Mouse (Mus musculus) kidney, adult 2 months (tissue): ENCODE results near the gene Ccdc148. TPM values are rescaled to one million over a fixed set of nuclear protein-coding genes. Genes with fewer than 3 reads are reported as not detected.
A peak's percentile ranks its signal among the peaks of the same experiment; 100 is the strongest.

Source experiments
- DNase-seq: peaks from one replicate; pipeline ENCODE4 v3.0.0; 2021
- H3K27ac ChIP-seq: fragments of 200-500 bp; 2 replicates; pipeline ENCODE4 v1.5.1; 2012; ENCODE audit warnings: low read depth, low read length, control low read depth, inconsistent platforms; ENCODE audit not compliant: insufficient read depth
- H3K27me3 ChIP-seq: fragments of 200-500 bp; replicated peaks from 2 replicates; pipeline ENCODE4 v1.6.1; 2012; ENCODE audit warnings: mild to moderate bottlenecking, moderate library complexity, low read length, inconsistent platforms; ENCODE audit not compliant: control insufficient read depth, insufficient read depth
- H3K36me3 ChIP-seq: fragments of 200-500 bp; 2 replicates; pipeline ENCODE4 v1.6.1; 2012; ENCODE audit warnings: mild to moderate bottlenecking, moderate library complexity, low read length, inconsistent platforms; ENCODE audit not compliant: control insufficient read depth, insufficient read depth
- H3K4me1 ChIP-seq: fragments of 200-500 bp; 2 replicates; pipeline ENCODE4 v1.6.1; 2011; ENCODE audit warnings: low read length; ENCODE audit not compliant: control insufficient read depth, insufficient read depth
- H3K4me3 ChIP-seq: fragments of 200-500 bp; 2 replicates; pipeline ENCODE4 v1.5.1; 2011; ENCODE audit warnings: mild to moderate bottlenecking, low read depth, low read length, control low read depth; ENCODE audit not compliant: insufficient read depth
- CTCF ChIP-seq: fragments of 200-500 bp; conservative IDR thresholded peaks from 2 replicates; pipeline ENCODE4 v1.5.1; 2011; ENCODE audit warnings: low read depth, mild to moderate bottlenecking, control low read depth, low read length, moderate library complexity, mixed read lengths; ENCODE audit not compliant: insufficient read depth, insufficient read length
- POLR2A ChIP-seq: fragments of 200-500 bp; IDR thresholded peaks from one replicate; pipeline ENCODE4 v1.6.1; 2011; ENCODE audit warnings: low read depth, low read length, control low read depth
- WGBS: fragments of 180-500 bp; shearing (Covaris S2); methylation state at CpG from one replicate; pipeline ENCODE4 v1.1.7; 2018; 5-methylcytosine and 5-hydroxymethylcytosine counted together
- polyA plus RNA-seq: library from polyadenylated mRNA; depleted of rRNA; stranded (reverse); fragments of >200 nt; gene quantifications from 2 replicates; pipeline ENCODE4 v1.2.3, GENCODE M21; 2012

The Ccdc148 gene
- polyA plus RNA-seq, 1 experiment = 1.0 TPM

DNA sequence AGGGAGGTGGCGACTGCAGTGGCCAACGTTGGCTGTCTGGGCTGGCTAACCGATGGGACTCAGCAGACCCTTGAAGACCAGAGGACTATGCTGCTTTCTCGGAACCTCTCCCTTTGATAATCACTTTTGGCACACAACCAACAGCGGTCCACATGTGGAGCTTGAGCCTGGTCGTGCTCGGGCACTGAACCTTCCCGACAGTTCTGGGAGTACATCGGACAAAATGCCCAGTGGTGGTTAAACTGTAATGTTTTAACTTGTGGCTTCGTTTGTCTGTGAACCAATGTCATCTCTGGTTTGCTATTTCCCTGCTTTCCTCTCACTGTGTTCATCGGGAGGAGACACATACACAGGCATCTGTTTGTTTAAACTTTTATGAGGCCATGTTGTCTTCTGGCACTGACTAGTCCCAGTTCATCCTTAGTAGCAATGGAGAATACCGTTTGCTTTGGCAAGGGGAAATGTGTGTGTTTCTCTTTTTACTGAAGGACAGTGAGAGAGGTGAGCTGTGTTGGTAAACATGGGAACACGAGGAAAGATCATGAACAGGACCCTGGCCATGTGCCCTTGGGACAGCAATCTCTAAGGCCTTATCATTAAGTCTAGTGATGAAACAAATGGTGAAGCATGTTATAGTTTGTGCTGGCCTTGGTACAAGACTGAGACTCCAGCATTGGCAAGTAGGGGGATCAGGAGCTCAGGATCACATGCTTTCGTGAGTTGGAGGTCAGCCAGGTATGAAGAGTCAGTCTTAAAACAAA, 167.9 kb downstream of the Ccdc148 start:
- Histone ChIP-seq H3K27ac (peak overlapping the region; percentile 91), H3K27me3 (no peaks in the 10 kb centered on the region), H3K4me3 (no peak overlapping the region), H3K4me1 (peaks cover 7% of the 10 kb centered on the region; the same call in 1 of the 2 replicates), H3K36me3 (no peaks in the 10 kb centered on the region)
- 0 out of 2 replicates have a peak, but pooled peaks have one; percentile 3 for TF ChIP-seq CTCF
- no peak for TF ChIP-seq POLR2A
- peak; percentile 94 for DNase-seq
- 36% methylated on average over 14 of the region's 14 CpGs for WGBS

DNA sequence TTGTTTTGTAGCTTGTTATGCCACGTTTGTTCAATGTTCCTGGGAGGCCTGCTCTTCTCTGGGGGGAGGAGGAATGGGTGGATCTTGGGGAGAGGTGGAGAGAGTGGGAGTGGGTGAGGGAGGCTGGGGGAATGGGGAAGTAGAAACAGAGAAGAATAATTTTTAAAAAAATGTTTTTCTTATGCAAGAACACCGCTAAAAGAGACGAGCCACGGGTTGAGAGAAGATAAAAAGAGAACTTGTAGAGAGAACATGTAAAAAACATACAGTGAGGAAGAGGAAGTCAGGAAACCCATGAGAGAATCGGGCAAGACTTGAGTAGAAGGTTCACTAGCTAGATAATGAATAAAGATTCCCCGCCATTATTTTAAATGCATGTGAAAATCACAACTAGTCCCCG, 182.4 kb downstream of the Ccdc148 start:
- Histone ChIP-seq H3K36me3 (no peaks in the 10 kb centered on the region), H3K4me3 (no peak overlapping the region), H3K4me1 (no peaks in the 10 kb centered on the region), H3K27me3 (no peaks in the 10 kb centered on the region), H3K27ac (no peak overlapping the region)
- TF ChIP-seq CTCF (no peak), POLR2A (no peak)
- DNase-seq = no peak
- 89% methylated on average over 7 of the region's 7 CpGs for WGBS

DNA sequence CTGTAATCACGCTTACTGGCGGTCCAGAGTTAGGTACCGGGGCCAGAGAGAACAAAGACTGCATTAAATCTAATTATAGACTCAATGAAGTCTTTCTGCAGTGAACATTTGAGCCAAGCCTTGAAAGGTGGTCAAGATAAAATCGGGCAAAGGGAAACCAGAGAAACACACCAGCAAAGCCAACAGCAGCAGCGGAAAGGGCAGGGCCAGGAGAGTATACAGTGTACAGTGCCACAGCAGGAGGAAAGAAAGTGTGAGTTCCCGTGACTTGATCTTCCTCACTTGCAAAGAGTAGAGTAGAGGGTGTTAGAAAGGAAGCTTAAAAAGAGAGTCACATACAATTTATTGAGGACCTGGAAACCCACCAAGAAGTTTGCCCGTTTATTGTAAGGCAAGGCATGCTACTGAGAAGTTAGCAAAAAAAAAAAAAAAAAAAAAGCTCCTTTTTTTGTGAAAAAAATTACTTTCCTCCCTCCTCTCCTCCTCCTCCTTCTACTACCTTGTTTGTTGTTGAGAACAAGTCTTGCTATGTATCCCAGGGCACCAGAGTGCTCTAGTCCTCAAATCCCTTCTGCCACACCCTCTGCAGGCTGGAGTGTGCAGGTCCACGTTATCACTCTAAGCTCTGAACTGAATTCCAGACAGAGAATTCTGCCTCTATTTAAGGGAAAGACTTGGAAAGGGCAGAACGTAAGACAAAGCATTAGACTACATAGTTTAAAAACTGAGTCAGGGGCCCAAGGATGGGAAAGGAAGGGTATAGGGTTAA, 188.8 kb downstream of the Ccdc148 start:
- 76% methylated on average over 9 of the region's 9 CpGs for WGBS
- TF ChIP-seq POLR2A = no peak
- no peak for TF ChIP-seq CTCF

DNA sequence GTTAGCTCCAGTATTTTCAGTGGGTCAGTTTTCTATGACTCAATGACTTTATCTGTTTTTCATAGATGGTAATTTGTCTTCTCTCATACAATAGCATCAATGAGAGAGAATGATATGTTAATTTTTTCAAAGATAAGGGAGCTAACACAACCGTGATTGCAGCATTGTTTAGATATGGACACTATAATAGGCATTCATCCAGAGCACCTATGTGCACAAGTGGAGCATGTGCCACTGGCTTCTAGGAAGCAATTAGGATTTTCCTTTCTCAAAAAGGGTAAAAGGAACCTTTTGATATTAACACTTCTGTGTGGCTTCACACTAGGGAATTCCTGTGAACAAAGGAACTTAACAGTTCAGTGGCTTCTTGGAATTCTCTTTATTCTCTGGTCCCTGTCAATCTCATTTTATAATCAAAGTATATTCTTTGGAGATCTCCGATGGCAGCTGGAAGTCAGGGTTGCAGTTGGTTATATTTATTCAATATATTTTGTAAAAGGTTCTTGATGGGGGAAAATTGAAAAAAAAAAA, 203.6 kb downstream of the Ccdc148 start:
- no peaks in the 10 kb centered on the region for H3K36me3 ChIP-seq
- no peak for TF ChIP-seq POLR2A
- TF ChIP-seq CTCF = no peak
- DNase-seq = no peak
- no peak overlapping the region for H3K27ac ChIP-seq
- no peak overlapping the region for H3K4me3 ChIP-seq
- H3K4me1 ChIP-seq = no peaks in the 10 kb centered on the region
- WGBS = 54% methylated on average over 2 of the region's 2 CpGs
- no peaks in the 10 kb centered on the region for H3K27me3 ChIP-seq

More for the DNA sequence above, 188.8 kb downstream of the Ccdc148 start:
- H3K27ac ChIP-seq = no peak overlapping the region
- no peak for DNase-seq
- H3K36me3 ChIP-seq = no peaks in the 10 kb centered on the region
- no peaks in the 10 kb centered on the region for H3K27me3 ChIP-seq
- no peak overlapping the region for H3K4me3 ChIP-seq
- H3K4me1 ChIP-seq = no peaks in the 10 kb centered on the region

DNA sequence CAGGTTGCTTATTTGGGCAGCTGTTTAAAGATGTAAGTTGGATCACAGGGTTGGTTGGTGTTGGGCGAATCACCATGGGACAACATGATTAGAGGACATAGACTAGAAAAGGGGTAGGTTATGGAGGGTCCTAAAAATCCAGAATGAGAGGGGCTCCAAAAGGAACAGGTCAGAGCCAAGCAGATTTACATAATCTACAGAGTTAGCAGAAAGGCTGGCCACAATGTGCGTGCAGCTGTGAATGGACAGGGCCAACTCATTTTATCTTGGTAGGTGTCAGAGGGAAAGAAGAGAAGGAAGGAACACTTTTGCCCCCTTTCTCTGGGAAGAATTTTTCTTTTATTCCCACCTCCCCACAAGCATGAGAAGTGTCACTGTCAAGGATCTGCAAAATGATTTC, 204.1 kb downstream of the Ccdc148 start:
- Histone ChIP-seq H3K27ac (no peak overlapping the region), H3K4me3 (no peak overlapping the region), H3K36me3 (no peaks in the 10 kb centered on the region), H3K4me1 (no peaks in the 10 kb centered on the region), H3K27me3 (no peaks in the 10 kb centered on the region)
- TF ChIP-seq POLR2A (no peak), CTCF (no peak)
- no peak for DNase-seq
- WGBS = 97% methylated on average over 2 of the region's 2 CpGs

DNA sequence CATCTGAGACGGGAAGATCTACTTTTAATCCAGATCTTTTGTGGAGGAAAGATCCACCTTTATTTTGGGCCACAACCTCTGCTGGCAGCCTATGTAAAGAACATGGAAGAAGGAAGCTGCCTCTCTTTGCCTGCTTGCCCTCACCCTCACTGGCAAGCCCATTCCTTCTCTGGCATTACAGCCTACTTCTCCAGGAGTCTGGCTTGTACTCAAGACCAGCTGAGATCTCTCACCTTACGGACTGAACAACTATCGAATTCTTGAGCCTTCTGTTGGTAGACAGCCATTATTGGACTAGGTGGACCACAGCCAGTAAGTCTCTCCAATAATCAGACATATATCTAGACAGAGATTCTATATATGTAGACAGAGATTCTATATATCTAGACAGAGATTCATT, 208.4 kb downstream of the Ccdc148 start:
- 90% methylated on average over 3 of the region's 3 CpGs for WGBS
- no peak for TF ChIP-seq CTCF
- no peak for TF ChIP-seq POLR2A
- H3K27me3 ChIP-seq = no peaks in the 10 kb centered on the region
- no peak for DNase-seq
- no peaks in the 10 kb centered on the region for H3K36me3 ChIP-seq
- H3K27ac ChIP-seq = no peak overlapping the region
- H3K4me1 ChIP-seq = no peaks in the 10 kb centered on the region
- H3K4me3 ChIP-seq = no peak overlapping the region

DNA sequence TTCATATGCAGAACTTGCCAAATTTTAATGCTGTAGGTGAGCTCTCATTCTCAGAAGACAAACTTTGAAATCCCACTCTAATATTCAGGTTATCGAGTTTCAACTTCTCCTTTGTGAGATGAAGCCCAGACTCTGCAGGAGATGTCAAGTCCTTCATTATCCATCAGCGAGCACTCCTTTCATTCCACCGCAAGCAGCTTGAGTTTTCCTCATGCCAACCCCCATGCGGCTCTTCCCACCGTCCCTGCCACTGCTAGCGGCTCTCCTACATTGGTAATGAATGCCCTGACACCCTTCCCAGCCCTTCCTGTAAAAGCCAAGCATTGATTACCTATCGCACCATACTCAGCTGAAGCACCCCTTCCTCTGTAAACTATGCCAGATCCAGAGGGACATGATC, 211.7 kb downstream of the Ccdc148 start:
- H3K36me3 ChIP-seq = no peaks in the 10 kb centered on the region
- 92% methylated on average over 7 of the region's 7 CpGs for WGBS
- no peaks in the 10 kb centered on the region for H3K4me1 ChIP-seq
- H3K27ac ChIP-seq = no peak overlapping the region
- no peaks in the 10 kb centered on the region for H3K27me3 ChIP-seq
- no peak for DNase-seq
- TF ChIP-seq POLR2A (no peak), CTCF (no peak)
- no peak overlapping the region for H3K4me3 ChIP-seq
